Mouse (Mus musculus) right cerebral cortex, adult 2 months (tissue): ENCODE data around the gene U2af2.
"Not testable (repeated sequence)": the region's sequence is repeated elsewhere in the genome, so short reads cannot be mapped to it uniquely, and the experiment has no call there.

Source experiments
- DNase-seq, 2 experiments: peaks; one replicate each; pipeline ENCODE4 v3.0.0; 2021 to 2022; ENCODE audit warnings: low spot score in 2 of 2

U2af2 gene

DNA sequence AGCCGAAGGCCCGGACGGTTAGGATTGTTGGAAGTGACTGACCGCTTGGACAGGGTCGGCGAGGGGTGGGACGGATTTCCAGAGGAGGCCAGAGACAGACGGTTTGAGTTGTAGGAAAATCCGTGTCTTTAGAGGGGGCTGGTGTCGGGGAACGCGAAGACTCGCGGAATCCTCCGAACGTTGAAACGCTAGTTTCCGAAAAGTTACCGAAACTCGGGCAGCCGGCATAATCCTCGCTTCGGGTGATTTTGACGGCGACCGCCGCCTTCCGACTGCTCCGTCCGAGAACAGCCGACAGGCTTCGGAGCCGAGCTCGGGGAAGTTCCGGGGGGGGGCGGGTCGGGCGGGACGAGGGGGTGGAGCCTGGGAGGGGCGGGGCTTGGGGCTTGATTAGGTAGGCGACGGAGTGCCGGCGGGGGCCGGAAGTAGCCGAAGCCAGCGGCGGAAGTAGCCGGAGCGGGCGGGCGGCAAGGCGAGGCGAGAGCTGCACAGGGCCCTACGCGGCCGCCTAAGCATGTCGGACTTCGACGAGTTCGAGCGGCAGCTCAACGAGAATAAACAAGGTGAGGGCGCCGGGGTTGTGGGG lies at the start of gene U2af2:
Gene U2af2 (plus strand): TSS at position 370 of the 586 bp plus-strand sequence.
- DNase-seq: peak; percentile 86 to 93

DNA sequence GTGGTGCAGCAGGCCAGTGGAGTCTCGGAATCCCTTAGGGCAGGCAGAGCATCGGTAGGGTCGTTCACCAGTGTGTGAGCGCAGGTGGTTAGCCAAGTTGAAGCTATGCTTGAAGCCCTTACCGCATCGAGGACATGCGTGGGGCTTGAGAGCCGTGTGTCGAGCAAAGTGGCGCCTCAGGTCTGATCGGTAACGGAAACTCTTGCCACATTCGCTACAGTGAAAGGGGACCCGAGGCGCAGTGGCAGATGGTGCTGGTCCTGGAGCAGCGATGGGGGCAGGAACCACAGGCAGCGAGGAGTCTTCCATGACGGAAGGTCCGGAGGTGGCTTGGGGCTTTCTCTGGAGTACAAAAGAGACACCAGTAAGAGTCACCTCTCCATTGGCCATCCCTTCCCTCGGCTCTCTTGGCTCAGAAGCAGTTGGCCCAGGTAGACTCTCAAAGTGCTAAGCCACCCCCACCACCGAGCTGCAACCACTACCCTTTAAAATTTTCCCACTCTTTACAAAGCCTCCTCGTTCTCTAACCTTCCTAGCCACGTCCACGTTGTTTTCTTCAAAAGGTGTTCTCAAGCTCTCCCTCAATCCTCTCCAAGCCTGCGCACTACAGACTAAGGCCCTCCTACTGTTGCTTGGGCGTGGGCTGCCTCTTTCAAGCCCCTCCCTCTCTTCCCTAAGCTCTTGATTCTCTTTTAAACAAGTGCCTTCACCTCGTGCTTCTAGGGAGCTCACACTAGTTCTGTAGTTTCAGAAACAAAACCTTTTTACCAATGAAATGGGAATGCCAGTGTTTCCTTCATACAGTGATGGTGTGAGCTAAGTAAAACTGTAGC lies 49.0 kb upstream of the U2af2 start:
- no peak for DNase-seq

GRCm38 (mm10) chr7:5014251-5015117 lies 47.5 kb upstream of the U2af2 start, which contains the start of the genes Zfp524 and Fiz1:
Zfp524 (plus strand) TSS chr7:5014415.
Fiz1 (minus strand) TSS chr7:5014697.
- peak; percentile 97 to 99 for DNase-seq

- peak; percentile 85 to 93 for DNase-seq
Observed at GRCm38 (mm10) chr7:5015118-5016001, 46.6 kb upstream of the U2af2 start, which contains the start of gene Gm44973. Gm44973 (plus strand) TSS chr7:5015496.

- no peak for DNase-seq
Observed at GRCm38 (mm10) chr7:5016057-5016456, 45.9 kb upstream of the U2af2 start.

DNA sequence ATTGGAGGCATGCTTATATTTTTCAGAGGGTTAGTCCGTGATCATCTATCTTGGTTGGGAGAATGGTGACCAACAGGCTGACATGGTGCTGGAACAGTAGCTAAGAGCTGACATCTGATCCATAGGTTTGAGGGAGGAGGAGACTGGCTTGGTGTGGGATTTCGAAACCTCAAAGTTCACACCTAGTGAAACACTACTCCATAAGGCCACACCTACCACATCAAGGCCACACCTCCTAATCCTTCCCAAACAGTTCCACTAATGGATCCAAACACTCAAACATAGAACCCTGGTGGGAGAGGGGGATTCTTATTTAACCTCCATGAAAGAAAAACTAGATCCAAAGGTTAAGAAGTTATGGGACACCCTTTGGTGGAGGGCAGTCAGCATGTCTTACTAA lies 45.0 kb upstream of the U2af2 start:
- no peak for DNase-seq

DNA sequence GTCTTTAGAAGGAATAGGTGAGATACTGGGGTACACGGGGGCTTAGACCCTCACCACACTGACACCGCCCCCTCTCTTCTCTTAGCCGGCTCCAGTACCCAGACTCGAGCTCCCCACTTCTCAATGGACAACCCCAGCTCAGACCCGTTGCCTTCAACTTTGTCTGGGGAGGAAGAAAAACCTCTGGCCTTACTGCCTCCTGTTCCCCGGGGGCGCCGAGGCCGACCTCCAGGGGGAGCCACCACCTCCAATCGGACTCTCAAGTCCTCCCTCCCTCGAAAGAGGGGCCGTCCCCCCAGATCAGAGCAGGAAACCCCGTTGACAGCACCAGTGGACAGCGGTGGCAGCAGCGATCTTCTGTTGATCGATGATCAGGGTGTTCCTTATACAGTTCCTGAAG lies 44.6 kb upstream of the U2af2 start:
- no peak for DNase-seq

DNA sequence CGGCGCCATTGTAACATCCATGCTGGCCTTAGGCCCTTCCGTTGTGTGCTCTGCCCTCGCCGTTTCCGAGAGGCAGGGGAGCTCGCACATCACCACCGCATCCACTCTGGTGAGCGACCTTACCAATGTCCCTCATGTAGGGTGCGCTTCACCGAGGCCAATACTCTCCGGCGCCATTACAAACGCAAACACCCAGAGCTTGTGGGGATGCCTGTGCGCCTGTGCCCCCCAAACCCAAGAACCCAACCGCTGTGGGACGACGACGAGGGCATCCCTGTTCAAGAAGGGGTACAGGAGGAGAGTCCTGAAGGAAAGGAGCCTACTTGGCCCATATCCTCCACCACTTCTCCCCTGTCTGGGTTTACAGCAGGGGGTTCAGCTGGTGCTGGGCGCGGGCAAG lies 44.0 kb upstream of the U2af2 start:
- DNase-seq: no peak

- DNase-seq: not testable (repeated sequence)
Observed at GRCm38 (mm10) chr7:5019576-5019975, 42.4 kb upstream of the U2af2 start.

DNA sequence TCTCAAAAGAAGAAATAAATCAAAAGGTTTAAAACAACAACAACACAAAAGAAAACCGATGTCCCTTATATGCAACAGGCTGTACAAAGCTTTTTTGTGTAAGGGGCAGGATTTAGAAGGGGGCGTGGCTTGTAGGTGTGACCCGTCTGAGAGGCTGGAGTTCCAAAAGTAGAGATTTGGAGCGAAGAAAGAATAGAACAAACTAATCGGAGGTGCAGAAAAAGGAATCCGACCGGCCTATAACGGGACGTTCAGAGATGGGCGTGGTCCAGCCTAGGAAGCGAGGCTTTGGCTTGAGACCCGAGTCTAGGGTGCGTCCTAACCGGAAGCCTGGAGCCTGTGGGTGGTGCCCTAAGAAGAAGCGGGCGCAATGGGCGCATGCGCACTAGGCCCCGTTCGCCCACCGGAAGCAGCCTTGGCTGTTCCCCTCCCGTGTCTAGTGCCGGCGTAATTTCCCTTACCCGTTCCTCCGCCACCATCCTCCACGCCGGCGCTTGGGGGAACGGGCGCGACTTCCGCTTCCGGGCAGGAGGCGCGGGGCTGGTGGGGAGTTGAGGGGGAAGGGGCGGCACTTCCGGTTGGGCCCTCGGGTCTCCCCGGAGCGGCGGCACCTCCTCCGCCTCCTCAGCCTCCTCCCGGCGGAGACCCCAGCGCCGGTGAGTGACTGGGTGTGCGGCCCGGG lies 41.8 kb upstream of the U2af2 start, which contains the start of the genes Zfp865 and Ccdc106:
Gene Zfp865 (plus strand): TSS at position 377 of the 682 bp plus-strand sequence.
Gene Ccdc106 (plus strand): TSS at position 554 of the 682 bp plus-strand sequence.
- peak; percentile 99 to 100 for DNase-seq

- no peak for DNase-seq
Observed at GRCm38 (mm10) chr7:5020685-5021084, 41.3 kb upstream of the U2af2 start.

- DNase-seq: no peak
Observed at GRCm38 (mm10) chr7:5021197-5021596, 40.7 kb upstream of the U2af2 start.

DNA sequence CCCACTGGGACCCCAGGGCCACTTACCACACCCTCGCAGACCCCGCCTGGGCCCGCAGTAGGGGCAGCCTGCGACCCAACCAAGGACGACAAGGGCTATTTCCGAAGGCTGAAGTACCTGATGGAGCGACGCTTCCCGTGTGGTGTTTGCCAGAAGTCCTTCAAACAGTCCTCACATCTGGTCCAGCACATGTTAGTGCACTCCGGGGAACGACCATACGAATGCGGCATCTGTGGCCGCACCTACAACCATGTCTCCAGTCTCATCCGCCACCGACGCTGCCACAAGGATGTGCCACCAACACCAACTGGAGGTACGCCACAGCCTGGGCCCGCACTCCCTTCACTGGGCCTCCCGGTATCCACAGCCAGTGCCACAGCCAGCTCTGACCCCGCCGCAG lies 32.4 kb upstream of the U2af2 start:
- no peak for DNase-seq

DNA sequence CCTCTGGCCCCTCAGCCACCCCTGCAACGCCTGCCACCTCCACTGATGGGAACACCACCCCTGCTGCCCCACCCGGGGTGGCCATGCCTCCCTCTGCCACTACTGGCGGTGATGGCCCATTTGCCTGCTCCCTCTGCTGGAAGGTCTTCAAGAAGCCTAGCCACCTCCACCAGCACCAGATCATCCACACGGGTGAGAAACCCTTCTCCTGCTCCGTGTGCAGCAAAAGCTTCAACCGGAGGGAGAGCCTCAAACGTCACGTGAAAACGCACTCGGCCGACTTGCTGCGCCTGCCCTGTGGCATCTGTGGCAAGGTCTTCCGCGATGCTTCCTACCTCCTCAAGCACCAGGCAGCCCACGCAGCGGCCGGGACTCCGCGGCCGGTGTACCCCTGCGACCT lies 32.0 kb upstream of the U2af2 start:
- DNase-seq: no peak

- DNase-seq: no peak
Observed at GRCm38 (mm10) chr7:5030554-5031275, 31.2 kb upstream of the U2af2 start.

DNA sequence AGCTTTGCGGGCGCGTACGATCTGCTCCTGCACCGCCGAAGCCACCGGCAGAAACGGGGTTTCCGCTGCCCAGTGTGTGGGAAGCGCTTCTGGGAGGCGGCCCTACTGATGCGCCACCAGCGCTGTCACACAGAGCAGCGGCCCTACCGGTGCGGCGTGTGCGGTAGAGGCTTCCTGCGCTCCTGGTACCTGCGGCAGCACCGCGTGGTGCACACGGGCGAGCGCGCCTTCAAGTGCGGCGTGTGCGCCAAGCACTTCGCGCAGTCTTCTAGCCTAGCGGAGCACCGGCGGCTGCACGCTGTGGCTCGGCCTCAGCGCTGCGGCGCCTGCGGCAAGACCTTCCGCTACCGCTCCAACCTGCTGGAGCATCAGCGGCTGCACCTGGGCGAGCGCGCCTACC lies 30.4 kb upstream of the U2af2 start:
- DNase-seq: no peak

DNA sequence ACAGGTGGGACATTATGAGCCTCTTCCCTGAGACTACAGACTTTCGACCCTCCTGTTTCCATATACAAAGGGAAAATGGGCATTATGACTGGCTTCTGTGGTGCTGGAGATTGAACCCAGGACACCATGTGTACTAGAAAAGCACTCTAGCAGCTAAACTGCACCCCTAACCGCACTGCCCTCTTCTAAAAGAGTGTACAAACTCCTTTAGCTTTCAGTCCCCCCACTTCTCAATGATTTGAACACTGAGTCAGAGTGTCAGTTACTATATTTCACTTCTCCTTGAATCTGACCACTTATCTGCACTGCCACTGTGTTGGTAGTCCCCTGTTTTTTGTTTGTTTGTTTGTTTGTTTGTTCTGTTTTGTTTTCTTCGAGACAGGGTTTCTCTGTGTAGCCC lies 28.1 kb upstream of the U2af2 start, which contains the start of gene 4632433K11Rik:
Gene 4632433K11Rik (plus strand): TSS at position 301 of the 400 bp plus-strand sequence.
- no peak for DNase-seq

- DNase-seq: no peak
Observed at GRCm38 (mm10) chr7:5035628-5036027, 26.3 kb upstream of the U2af2 start.

DNA sequence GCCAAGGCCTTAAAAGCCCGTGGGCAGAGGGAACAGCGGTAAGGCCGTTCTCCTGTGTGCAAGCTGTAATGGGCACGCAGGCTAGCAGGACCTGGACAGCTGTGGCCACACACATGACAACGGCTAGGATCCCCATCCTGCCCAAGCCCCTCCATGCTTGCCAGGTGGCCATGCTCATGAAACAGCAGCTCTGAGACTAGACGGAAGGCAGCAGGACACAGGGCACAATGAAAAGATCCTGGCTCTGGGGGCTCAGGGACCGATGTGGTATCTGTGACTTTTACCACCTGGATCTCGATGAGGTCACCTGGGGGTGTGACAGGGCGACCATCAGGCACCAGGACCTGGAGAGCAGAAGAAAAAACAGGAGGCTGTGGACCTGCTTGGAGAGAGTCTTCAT lies 25.8 kb upstream of the U2af2 start:
- DNase-seq: no peak

DNA sequence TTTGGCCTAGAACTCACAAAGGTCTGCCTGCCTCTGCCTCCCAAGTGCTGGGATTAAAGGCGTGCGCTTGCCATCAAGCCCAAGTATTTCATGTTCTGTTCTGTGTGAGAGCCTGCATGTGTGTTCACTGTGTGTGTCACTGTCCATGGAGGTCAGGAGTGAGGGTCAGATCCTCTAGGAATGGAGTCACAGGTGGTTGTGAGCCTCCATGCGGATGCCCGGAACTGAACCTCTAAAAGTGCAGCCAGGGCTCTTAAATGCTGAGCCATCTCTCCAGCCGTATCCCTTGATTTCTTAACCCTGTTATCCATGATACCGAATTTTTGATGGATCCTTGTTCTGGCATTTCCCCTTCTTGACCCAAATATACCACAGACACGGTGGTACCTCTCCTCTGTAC lies 24.9 kb upstream of the U2af2 start:
- no peak for DNase-seq
